In the genomic region with DNA sequence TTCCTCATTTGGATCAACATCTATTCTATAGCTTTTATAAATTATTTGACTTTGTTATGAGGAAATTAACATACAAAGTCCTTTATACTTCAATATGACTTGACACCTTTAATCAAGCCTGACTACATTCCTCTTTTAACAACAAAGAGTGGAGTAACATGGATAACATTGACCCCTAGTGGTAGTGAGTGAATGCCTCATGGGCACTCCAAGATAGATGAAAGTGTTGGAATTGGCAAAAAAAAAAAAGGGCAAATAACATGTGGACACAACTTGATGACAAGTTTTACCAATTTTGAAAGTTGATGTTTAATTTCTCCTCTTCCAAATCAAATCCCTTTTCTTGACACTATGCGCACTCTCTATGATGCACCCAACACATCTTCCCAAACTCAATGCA, we compare ENCODE assay signal across 27 mouse cellular contexts.
DNase-seq lines count a peak whose midpoint lies in the region; ATAC-seq and TF ChIP-seq lines count a peak whose summit lies in the region.
"Had no signal": no experiment of that assay in that cellular context is flagged by ENCODE, and none has a peak within 500 bp of the region (broad histone marks: within the 10 kb centered on the region; RNA-seq: fewer than 3 reads in every experiment).

No protein-coding gene starts in this region.

- H3K9me3 ChIP-seq in intestine, postnatal 0 days (ENCODE audit: control insufficient read depth): no peaks in the 10 kb centered on the region
- H3K9me3 ChIP-seq in intestine, embryonic 15.5 days: no peaks in the 10 kb centered on the region
- no peaks in the 10 kb centered on the region for H3K9me3 ChIP-seq in lung, postnatal 0 days (ENCODE audit: low read length)
- H3K9me3 ChIP-seq: embryonic facial prominence, embryonic 12.5 days; heart, embryonic 15.5 days; kidney, embryonic 15.5 days; midbrain, embryonic 15.5 days; stomach, embryonic 15.5 days had no signal

- H3K4me2 ChIP-seq in intestine, postnatal 0 days (replicated peaks; ENCODE audit: low read depth): no peak overlapping the region
- H3K4me2 ChIP-seq in intestine, embryonic 15.5 days (replicated peaks): no peak overlapping the region
- no peak overlapping the region for H3K4me2 ChIP-seq in lung, postnatal 0 days (replicated peaks; ENCODE audit: low read depth, low read length)
- H3K4me2 ChIP-seq: embryonic facial prominence, embryonic 12.5 days; heart, embryonic 15.5 days; kidney, embryonic 15.5 days; liver, embryonic 11.5 days; midbrain, embryonic 15.5 days; stomach, embryonic 15.5 days had no signal

- H3K4me1 ChIP-seq in intestine, postnatal 0 days (replicated peaks; ENCODE audit: control insufficient read depth, insufficient read depth, low read length): no peaks in the 10 kb centered on the region
- no peaks in the 10 kb centered on the region for H3K4me1 ChIP-seq in intestine, embryonic 15.5 days (replicated peaks)
- no peaks in the 10 kb centered on the region for H3K4me1 ChIP-seq in lung, postnatal 0 days (ENCODE audit: insufficient read depth, low read depth, low read length)
- H3K4me1 ChIP-seq: embryonic facial prominence, embryonic 12.5 days; heart, embryonic 15.5 days; kidney, embryonic 15.5 days; midbrain, embryonic 15.5 days; stomach, embryonic 15.5 days had no signal

- H3K27me3 ChIP-seq in intestine, postnatal 0 days (replicated peaks; ENCODE audit: control insufficient read depth, insufficient read depth, low read length): no peaks in the 10 kb centered on the region
- no peaks in the 10 kb centered on the region for H3K27me3 ChIP-seq in intestine, embryonic 15.5 days (replicated peaks)
- no peaks in the 10 kb centered on the region for H3K27me3 ChIP-seq in lung, postnatal 0 days (replicated peaks; ENCODE audit: insufficient read depth, low read length)
- H3K27me3 ChIP-seq: embryonic facial prominence, embryonic 12.5 days; heart, embryonic 15.5 days; kidney, embryonic 15.5 days; midbrain, embryonic 15.5 days; stomach, embryonic 15.5 days had no signal

- DNase-seq in embryo, embryonic 10 days (ENCODE audit: low spot score): peak; percentile 16
- no peak for DNase-seq in embryo, embryonic 11 days
- no peak for DNase-seq in lung, postnatal 0 days (ENCODE audit: low spot score)
- DNase-seq in lung, adult 18-20 months: no peak
- no peak for DNase-seq in right cerebral cortex, postnatal 36 days (ENCODE audit: low spot score in 2 of 2)
- DNase-seq: adrenal gland, adult 8-10 months; cerebellum, adult 2 months; cerebellum, postnatal 25 days; forebrain, postnatal 0 days; gastrocnemius, postnatal 36 days; kidney, adult 11 months; lung, adult 2 months; lung, postnatal 4 days; thymus, adult 18-20 months; thymus, postnatal 36 days had no signal

- no peak for TF ChIP-seq EP300 in lung, postnatal 0 days (IDR thresholded peaks at IDR 0.05)

- H3K9ac ChIP-seq in intestine, postnatal 0 days (ENCODE audit: low read depth, low read length): no peak overlapping the region
- H3K9ac ChIP-seq in intestine, embryonic 15.5 days: no peak overlapping the region
- no peak overlapping the region for H3K9ac ChIP-seq in lung, postnatal 0 days (replicated peaks; ENCODE audit: low read depth)
- H3K9ac ChIP-seq: embryonic facial prominence, embryonic 12.5 days; forebrain, postnatal 0 days; heart, embryonic 15.5 days; kidney, embryonic 15.5 days; midbrain, embryonic 15.5 days; stomach, embryonic 15.5 days had no signal

- H3K36me3 ChIP-seq in intestine, postnatal 0 days (ENCODE audit: control insufficient read depth, insufficient read depth): no peaks in the 10 kb centered on the region
- no peaks in the 10 kb centered on the region for H3K36me3 ChIP-seq in intestine, embryonic 15.5 days
- no peaks in the 10 kb centered on the region for H3K36me3 ChIP-seq in lung, postnatal 0 days (ENCODE audit: insufficient read depth, low read length)
- H3K36me3 ChIP-seq: embryonic facial prominence, embryonic 12.5 days; G1E; heart, embryonic 15.5 days; kidney, embryonic 15.5 days; midbrain, embryonic 15.5 days; stomach, embryonic 15.5 days had no signal

- TF ChIP-seq CTCF in intestine, postnatal 0 days (IDR thresholded peaks at IDR 0.05; ENCODE audit: low read depth): peak; percentile 18
- peak; percentile 12; the same call in 1 of the 2 replicates for TF ChIP-seq CTCF in lung, postnatal 0 days (IDR thresholded peaks at IDR 0.05)

- ATAC-seq in intestine, postnatal 0 days: no peak
- ATAC-seq in intestine, embryonic 15.5 days: no peak
- ATAC-seq in lung, postnatal 0 days: no peak
- ATAC-seq in monocyte, adult 5-6 weeks (replicated peaks; ENCODE audit: insufficient number of reproducible peaks, low FRiP score, low TSS enrichment, poor library complexity, severe bottlenecking): no peak
- ATAC-seq: forebrain, postnatal 0 days; hindbrain, embryonic 16.5 days; midbrain, embryonic 15.5 days had no signal

- no peak overlapping the region for H3K4me3 ChIP-seq in intestine, postnatal 0 days (ENCODE audit: low read depth, low read length)
- H3K4me3 ChIP-seq in intestine, embryonic 15.5 days (replicated peaks): no peak overlapping the region
- no peak overlapping the region for H3K4me3 ChIP-seq in lung, postnatal 0 days (ENCODE audit: low read depth, low read length)
- H3K4me3 ChIP-seq: embryonic facial prominence, embryonic 12.5 days; heart, embryonic 15.5 days; kidney, embryonic 15.5 days; midbrain, embryonic 15.5 days; myocyte; stomach, embryonic 15.5 days had no signal

- WGBS in intestine, postnatal 0 days: 91% methylated on average over 1 of the region's 1 CpGs
- WGBS in intestine, embryonic 15.5 days: 100% methylated on average over 1 of the region's 1 CpGs
- WGBS in lung, postnatal 0 days: 92% methylated on average over 1 of the region's 1 CpGs

- H3K27ac ChIP-seq in intestine, postnatal 0 days (ENCODE audit: low read depth, low read length): no peak overlapping the region
- H3K27ac ChIP-seq in intestine, embryonic 15.5 days: no peak overlapping the region
- H3K27ac ChIP-seq in lung, postnatal 0 days (ENCODE audit: low read length): no peak overlapping the region
- H3K27ac ChIP-seq: embryonic facial prominence, embryonic 12.5 days; heart, embryonic 15.5 days; kidney, embryonic 15.5 days; midbrain, embryonic 15.5 days; stomach, embryonic 15.5 days had no signal
